Mouse (Mus musculus) CH12.LX (cell line): ENCODE results near the gene Kpna4. TPM values are rescaled to one million over a fixed set of nuclear protein-coding genes. Genes with fewer than 3 reads are reported as not detected.

ENCODE experiments used
- DNase-seq: peaks from one replicate; pipeline ENCODE4 v3.0.0-alpha.2; 2013; ENCODE audit errors: extremely low read depth
- H3K27ac ChIP-seq: 2 replicates; pipeline ENCODE4 v1.5.1; 2012; ENCODE audit warnings: low read depth, mild to moderate bottlenecking, control low read depth, moderate library complexity; ENCODE audit not compliant: insufficient read depth
- H3K27me3 ChIP-seq: replicated peaks from 2 replicates; pipeline ENCODE3; 2012; ENCODE audit warnings: inconsistent platforms
- H3K36me3 ChIP-seq, 2 experiments: replicated peaks in 1 of 2; 2 replicates each; pipeline versions ENCODE3 to v1.6.1; 2012; ENCODE audit warnings: inconsistent platforms in 1 of 2, low read length in 1 of 2, mild to moderate bottlenecking in 1 of 2, mixed read lengths in 1 of 2, moderate library complexity in 1 of 2; ENCODE audit not compliant: control insufficient read depth in 1 of 2, insufficient read depth in 1 of 2
- H3K4me1 ChIP-seq, 2 experiments: 2 replicates each; pipeline ENCODE4 v1.6.1; 2012; ENCODE audit warnings: inconsistent platforms in 1 of 2, moderate library complexity in 1 of 2; ENCODE audit not compliant: insufficient read depth in 2 of 2, control insufficient read depth in 1 of 2
- H3K4me2 ChIP-seq: 2 replicates; pipeline ENCODE4 v1.6.1; 2012; ENCODE audit warnings: low read depth, mild to moderate bottlenecking, control low read depth; ENCODE audit not compliant: poor library complexity, insufficient read depth, severe bottlenecking
- H3K4me3 ChIP-seq, 3 experiments: fragments of 150-350 bp in 1 of 3; sonication (generic) in 1 of 3; replicated peaks in 1 of 3; 2 replicates each; pipeline versions ENCODE3 to v1.5.1; 2011 to 2012; ENCODE audit warnings: low read depth in 2 of 3, low read length in 2 of 3, mild to moderate bottlenecking in 2 of 3, moderate library complexity in 2 of 3, control low read depth in 1 of 3, improper control_type of control experiment in 1 of 3, inconsistent platforms in 1 of 3, mixed read lengths in 1 of 3; ENCODE audit not compliant: poor library complexity in 1 of 3
- H3K79me2 ChIP-seq: replicated peaks from 2 replicates; pipeline ENCODE4 v1.6.1; 2012; ENCODE audit warnings: mild to moderate bottlenecking, moderate library complexity; ENCODE audit not compliant: control insufficient read depth, poor library complexity, insufficient read depth, severe bottlenecking; ENCODE audit errors: extremely low read depth
- H3K9ac ChIP-seq: 2 replicates; pipeline ENCODE4 v1.6.1; 2012; ENCODE audit warnings: low read depth, mild to moderate bottlenecking, control low read depth, moderate library complexity; ENCODE audit not compliant: insufficient read depth
- H3K9me3 ChIP-seq: replicated peaks from 2 replicates; pipeline ENCODE3; 2012; ENCODE audit warnings: low read length, inconsistent platforms, mixed read lengths
- CHD1 ChIP-seq: IDR thresholded peaks from 2 replicates; pipeline ENCODE4 v1.6.1; 2012; ENCODE audit warnings: low read depth, low read length, improper control_type of control experiment, inconsistent platforms
- CHD2 ChIP-seq: IDR thresholded peaks from 2 replicates; pipeline ENCODE4 v1.6.1; 2011; ENCODE audit warnings: low read length, improper control_type of control experiment
- ELF1 ChIP-seq: IDR thresholded peaks from 2 replicates; pipeline ENCODE4 v1.6.1; 2014; ENCODE audit warnings: low read depth, mild to moderate bottlenecking, inconsistent platforms, low read length, improper control_type of control experiment
- ETS1 ChIP-seq: conservative IDR thresholded peaks from 2 replicates; pipeline ENCODE4 v1.6.1; 2012; ENCODE audit warnings: low read depth, mild to moderate bottlenecking, inconsistent platforms, low read length, improper control_type of control experiment, moderate library complexity
- GABPA ChIP-seq: IDR thresholded peaks from 2 replicates; pipeline ENCODE4 v1.6.1; 2012; ENCODE audit warnings: low read depth, low read length, improper control_type of control experiment, inconsistent platforms; ENCODE audit not compliant: insufficient replicate concordance
- IRF4 ChIP-seq: IDR thresholded peaks from 2 replicates; pipeline ENCODE4 v1.6.1; 2014; ENCODE audit warnings: low read depth, mild to moderate bottlenecking, inconsistent platforms, low read length, improper control_type of control experiment
- MEF2A ChIP-seq: IDR thresholded peaks from 2 replicates; pipeline ENCODE4 v1.6.1; 2014; ENCODE audit warnings: low read depth, mild to moderate bottlenecking, inconsistent platforms, low read length, improper control_type of control experiment, borderline replicate concordance
- MXI1 ChIP-seq: IDR thresholded peaks from 2 replicates; pipeline ENCODE4 v1.6.1; 2011; ENCODE audit warnings: mild to moderate bottlenecking, low read depth, low read length, improper control_type of control experiment
- MYC ChIP-seq: IDR thresholded peaks from 2 replicates; pipeline ENCODE4 v1.6.1; 2011; ENCODE audit warnings: low read depth, mild to moderate bottlenecking, improper control_type of control experiment, low read length
- NELFE ChIP-seq: IDR thresholded peaks from 2 replicates; pipeline ENCODE4 v1.6.1; 2011; ENCODE audit warnings: low read depth, low read length, improper control_type of control experiment
- NRF1 ChIP-seq: IDR thresholded peaks from 2 replicates; pipeline ENCODE4 v1.6.1; 2014; ENCODE audit warnings: low read depth, mild to moderate bottlenecking, inconsistent platforms, low read length, improper control_type of control experiment, moderate library complexity
- POLR2A ChIP-seq: IDR thresholded peaks from 2 replicates; pipeline ENCODE4 v1.6.1; 2011; ENCODE audit warnings: low read depth, mild to moderate bottlenecking, improper control_type of control experiment, low read length
- RCOR1 ChIP-seq: conservative IDR thresholded peaks from 2 replicates; pipeline ENCODE4 v1.6.1; 2012; ENCODE audit warnings: low read depth, mild to moderate bottlenecking, inconsistent platforms, low read length, improper control_type of control experiment
- SIN3A ChIP-seq: IDR thresholded peaks from 2 replicates; pipeline ENCODE4 v1.6.1; 2012; ENCODE audit warnings: low read length, improper control_type of control experiment, inconsistent platforms
- UBTF ChIP-seq: IDR thresholded peaks from 2 replicates; pipeline ENCODE4 v1.6.1; 2012; ENCODE audit warnings: low read depth, mild to moderate bottlenecking, inconsistent platforms, low read length, improper control_type of control experiment, moderate library complexity
- ZKSCAN1 ChIP-seq: IDR thresholded peaks from 2 replicates; pipeline ENCODE4 v1.6.1; 2012; ENCODE audit warnings: low read depth, inconsistent platforms, low read length, improper control_type of control experiment, borderline replicate concordance
- ZMIZ1 ChIP-seq: IDR thresholded peaks from 2 replicates; pipeline ENCODE4 v1.6.1; 2012; ENCODE audit warnings: low read depth, mild to moderate bottlenecking, inconsistent platforms, low read length, improper control_type of control experiment
- ZNF384 ChIP-seq: IDR thresholded peaks from 2 replicates; pipeline ENCODE4 v1.6.1; 2012; ENCODE audit warnings: low read depth, low read length, improper control_type of control experiment, inconsistent platforms
- dilution Hi-C: fragments of 300-500 bp; cut with MboI; formaldehyde crosslinking; loops from 2 replicates; pipeline ENCODE4 v1.14.3; 2020; ENCODE audit warnings: low sequenced_read_pairs; ENCODE audit not compliant: extremely low pct_unique_long_range_greater_than_20kb, extremely low pct_ligation_motif_present
- in situ Hi-C: fragments of 300-500 bp; cut with MboI; formaldehyde crosslinking; loops from 3 replicates; pipeline ENCODE4 v1.14.3; 2019; ENCODE audit warnings: low sequenced_read_pairs, low pct_ligation_motif_present, low pct_unique_long_range_greater_than_20kb, mixed read lengths
- polyA plus RNA-seq: library from polyadenylated mRNA; unstranded; fragments of >175 nt; gene quantifications from 2 replicates; pipeline ENCODE4 v1.2.1, GENCODE M21; 2012; ENCODE audit warnings: low read depth; ENCODE audit not compliant: insufficient read length
- total RNA-seq, 2 experiments: library from RNA; depleted of rRNA; stranded (reverse); fragments of 300-350 nt in 1 of 2; fragments of >200 nt in 1 of 2; gene quantifications; 2 replicates each; pipeline ENCODE4 v1.2.3; 2012 to 2014

Kpna4 gene
- total and polyA plus RNA-seq, 3 experiments = 16.9 to 54.0 (median 25.7) TPM

DNA sequence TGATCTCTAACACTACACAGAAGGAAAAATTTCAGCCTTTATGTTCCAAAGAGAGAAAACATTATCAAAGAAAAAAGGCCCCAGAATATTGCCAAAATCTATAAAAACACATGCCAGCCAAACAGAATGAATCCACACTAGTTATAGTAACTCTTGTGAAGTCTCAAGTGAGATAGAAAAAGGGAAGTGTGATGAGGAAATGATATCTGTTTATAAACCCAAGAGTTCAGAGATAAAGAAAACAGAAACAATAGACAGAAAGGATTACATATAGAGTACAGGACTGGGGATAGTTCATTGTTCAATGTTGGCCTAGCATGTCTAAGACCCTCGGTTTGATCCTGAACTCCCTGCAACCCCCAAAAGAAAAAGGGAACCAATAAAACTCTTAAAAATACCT is 64.1 kb downstream of the Kpna4 start:
- Histone ChIP-seq H3K4me1 (peaks cover 0 to 16% of the 10 kb centered on the region in 2 experiments; a peak in 2 of 4 replicates), H3K27me3 (no peaks in the 10 kb centered on the region), H3K79me2 (no peaks in the 10 kb centered on the region), H3K4me2 (no peak overlapping the region), H3K36me3 (peaks cover 0 to 13% of the 10 kb centered on the region in 2 experiments), H3K4me3 (no peak overlapping the region), H3K9ac (no peak overlapping the region), H3K9me3 (no peaks in the 10 kb centered on the region), H3K27ac (no peak overlapping the region)
- dilution Hi-C loops = no loop called here
- TF ChIP-seq MYC (no peak), ZMIZ1 (no peak), MXI1 (no peak), RCOR1 (no peak), GABPA (no peak), UBTF (no peak), ETS1 (no peak), MEF2A (no peak), ELF1 (no peak), IRF4 (no peak), ZNF384 (no peak), POLR2A (no peak), CHD2 (no peak), ZKSCAN1 (no peak), NELFE (no peak), NRF1 (no peak), SIN3A (no peak)
- DNase-seq = no peak
- in situ Hi-C loops = no loop called here

GRCm38 (mm10) chr3:69060672-69061071 is 66.2 kb downstream of the Kpna4 start:
- H3K4me3 ChIP-seq = no peak overlapping the region

More at GRCm38 (mm10) chr3:69060672-69061071, 66.2 kb downstream of the Kpna4 start:
- no peak for TF ChIP-seq CHD1
- dilution Hi-C loops (no loop called here), in situ Hi-C loops (no loop called here)
- Histone ChIP-seq H3K79me2 (no peaks in the 10 kb centered on the region), H3K36me3 (peaks cover 0 to 5% of the 10 kb centered on the region in 2 experiments), H3K9ac (no peak overlapping the region), H3K27ac (no peak overlapping the region), H3K27me3 (no peaks in the 10 kb centered on the region), H3K4me2 (no peak overlapping the region), H3K9me3 (no peaks in the 10 kb centered on the region), H3K4me1 (peaks cover 0 to 16% of the 10 kb centered on the region in 2 experiments; a peak in 2 of 4 replicates)
- DNase-seq = no peak
